Mouse (Mus musculus): ENCODE data around the gene Zdhhc9. TPM values are rescaled to one million over a fixed set of nuclear protein-coding genes. Genes with fewer than 3 reads are reported as not detected.

Zdhhc9 gene
- polyA plus RNA-seq, 1 experiment from 2014 or later = 2.7 TPM

- H3K36me3 ChIP-seq (replicated peaks) = peaks cover 4% of the 10 kb centered on the region; the same call in 1 of the 2 replicates
- no peaks in the 10 kb centered on the region for H3K27me3 ChIP-seq
- H3K4me2 ChIP-seq = no peak overlapping the region
- H3K4me1 ChIP-seq (replicated peaks) = no peaks in the 10 kb centered on the region
- no peak overlapping the region for H3K4me3 ChIP-seq (replicated peaks)
- 71% methylated on average over 6 of the region's 6 CpGs for WGBS (ENCODE audit: insufficient replicate concordance)
- no peak overlapping the region for H3K9ac ChIP-seq
- ATAC-seq (ENCODE audit: insufficient read depth) = no peak
- no peak overlapping the region for H3K27ac ChIP-seq (replicated peaks)
- no peaks in the 10 kb centered on the region for H3K9me3 ChIP-seq (replicated peaks)
Measured at GRCm38 (mm10) chrX:48181844-48182243, 26.8 kb downstream of the Zdhhc9 start.

GRCm38 (mm10) chrX:48170368-48170767 lies 38.3 kb downstream of the Zdhhc9 start:
- WGBS (ENCODE audit: insufficient replicate concordance) = 20% methylated on average over 1 of the region's 1 CpGs
- no peak overlapping the region for H3K4me3 ChIP-seq (replicated peaks)

GRCm38 (mm10) chrX:48169892-48170291 lies 38.8 kb downstream of the Zdhhc9 start:
- no peaks in the 10 kb centered on the region for H3K4me1 ChIP-seq (replicated peaks)
- H3K9ac ChIP-seq = no peak overlapping the region
- no peaks in the 10 kb centered on the region for H3K27me3 ChIP-seq
- WGBS (ENCODE audit: insufficient replicate concordance) = 67% methylated on average over 1 of the region's 1 CpGs
- H3K36me3 ChIP-seq (replicated peaks) = no peaks in the 10 kb centered on the region
- H3K4me2 ChIP-seq = no peak overlapping the region
- H3K4me3 ChIP-seq (replicated peaks) = no peak overlapping the region
- H3K27ac ChIP-seq (replicated peaks) = no peak overlapping the region
- no peaks in the 10 kb centered on the region for H3K9me3 ChIP-seq (replicated peaks)
- ATAC-seq (ENCODE audit: insufficient read depth) = no peak

More at GRCm38 (mm10) chrX:48170368-48170767, 38.3 kb downstream of the Zdhhc9 start:
- no peak for ATAC-seq (ENCODE audit: insufficient read depth)
- Histone ChIP-seq H3K9me3 (replicated peaks) (no peaks in the 10 kb centered on the region), H3K27me3 (no peaks in the 10 kb centered on the region), H3K4me1 (replicated peaks) (no peaks in the 10 kb centered on the region), H3K9ac (no peak overlapping the region), H3K4me2 (no peak overlapping the region), H3K36me3 (replicated peaks) (no peaks in the 10 kb centered on the region), H3K27ac (replicated peaks) (no peak overlapping the region)

- Histone ChIP-seq H3K9me3 (replicated peaks) (no peaks in the 10 kb centered on the region), H3K4me1 (replicated peaks) (peaks cover 13% of the 10 kb centered on the region), H3K9ac (no peak overlapping the region), H3K27me3 (no peaks in the 10 kb centered on the region), H3K27ac (replicated peaks) (no peak overlapping the region), H3K36me3 (replicated peaks) (no peaks in the 10 kb centered on the region), H3K4me2 (no peak overlapping the region), H3K4me3 (replicated peaks) (no peak overlapping the region)
- 67% methylated on average over 11 of the region's 11 CpGs for WGBS (ENCODE audit: insufficient replicate concordance)
- ATAC-seq (ENCODE audit: insufficient read depth) = no peak
Measured at GRCm38 (mm10) chrX:48158229-48158919, 50.3 kb downstream of the Zdhhc9 start.

GRCm38 (mm10) chrX:48157396-48157795 lies 51.3 kb downstream of the Zdhhc9 start:
- Histone ChIP-seq H3K27ac (replicated peaks) (no peak overlapping the region), H3K4me3 (replicated peaks) (no peak overlapping the region), H3K9me3 (replicated peaks) (no peaks in the 10 kb centered on the region), H3K4me1 (replicated peaks) (peaks cover 22% of the 10 kb centered on the region), H3K9ac (no peak overlapping the region), H3K27me3 (no peaks in the 10 kb centered on the region), H3K36me3 (replicated peaks) (no peaks in the 10 kb centered on the region), H3K4me2 (no peak overlapping the region)
- 74% methylated on average over 8 of the region's 8 CpGs for WGBS (ENCODE audit: insufficient replicate concordance)
- no peak for ATAC-seq (ENCODE audit: insufficient read depth)

GRCm38 (mm10) chrX:48155489-48155888 lies 53.2 kb downstream of the Zdhhc9 start:
- Histone ChIP-seq H3K27ac (replicated peaks) (no peak overlapping the region), H3K36me3 (replicated peaks) (no peaks in the 10 kb centered on the region), H3K4me1 (replicated peaks) (peaks cover 22% of the 10 kb centered on the region), H3K27me3 (no peaks in the 10 kb centered on the region), H3K9me3 (replicated peaks) (no peaks in the 10 kb centered on the region), H3K9ac (no peak overlapping the region), H3K4me2 (no peak overlapping the region), H3K4me3 (replicated peaks) (no peak overlapping the region)
- 63% methylated on average over 6 of the region's 6 CpGs for WGBS (ENCODE audit: insufficient replicate concordance)
- no peak for ATAC-seq (ENCODE audit: insufficient read depth)

GRCm38 (mm10) chrX:48153949-48154348 lies 54.7 kb downstream of the Zdhhc9 start:
- H3K27ac ChIP-seq (replicated peaks) = peak overlapping the region; percentile 48
- WGBS (ENCODE audit: insufficient replicate concordance) = 33% methylated on average over 2 of the region's 2 CpGs
- H3K4me2 ChIP-seq = peak overlapping the region; percentile 30
- ATAC-seq (ENCODE audit: insufficient read depth) = no peak
- H3K4me3 ChIP-seq (replicated peaks) = no peak overlapping the region
- H3K9ac ChIP-seq = no peak overlapping the region
- H3K27me3 ChIP-seq = no peaks in the 10 kb centered on the region
- no peaks in the 10 kb centered on the region for H3K36me3 ChIP-seq (replicated peaks)
- H3K4me1 ChIP-seq (replicated peaks) = peaks cover 22% of the 10 kb centered on the region
- no peaks in the 10 kb centered on the region for H3K9me3 ChIP-seq (replicated peaks)

- Histone ChIP-seq H3K36me3 (replicated peaks) (no peaks in the 10 kb centered on the region), H3K9me3 (replicated peaks) (no peaks in the 10 kb centered on the region), H3K4me1 (replicated peaks) (peaks cover 22% of the 10 kb centered on the region), H3K4me3 (replicated peaks) (no peak overlapping the region), H3K9ac (no peak overlapping the region), H3K27ac (replicated peaks) (peak overlapping the region; percentile 48), H3K4me2 (peak overlapping the region; percentile 30), H3K27me3 (no peaks in the 10 kb centered on the region)
- peak; percentile 95 for ATAC-seq (ENCODE audit: insufficient read depth)
- WGBS (ENCODE audit: insufficient replicate concordance) = 39% methylated on average over 2 of the region's 2 CpGs
Measured at GRCm38 (mm10) chrX:48153414-48153813, 55.3 kb downstream of the Zdhhc9 start.

GRCm38 (mm10) chrX:48152106-48152505 lies 56.6 kb downstream of the Zdhhc9 start:
- Histone ChIP-seq H3K36me3 (replicated peaks) (no peaks in the 10 kb centered on the region), H3K9me3 (replicated peaks) (no peaks in the 10 kb centered on the region), H3K4me1 (replicated peaks) (peaks cover 22% of the 10 kb centered on the region), H3K27me3 (no peaks in the 10 kb centered on the region), H3K27ac (replicated peaks) (no peak overlapping the region), H3K4me2 (no peak overlapping the region), H3K4me3 (replicated peaks) (no peak overlapping the region), H3K9ac (no peak overlapping the region)
- WGBS (ENCODE audit: insufficient replicate concordance) = 53% methylated on average over 7 of the region's 7 CpGs
- no peak for ATAC-seq (ENCODE audit: insufficient read depth)

GRCm38 (mm10) chrX:48147741-48148186 lies 60.9 kb downstream of the Zdhhc9 start:
- no peak overlapping the region for H3K9ac ChIP-seq
- H3K36me3 ChIP-seq (replicated peaks) = no peaks in the 10 kb centered on the region
- H3K9me3 ChIP-seq (replicated peaks) = no peaks in the 10 kb centered on the region
- no peak overlapping the region for H3K4me2 ChIP-seq
- no peak overlapping the region for H3K27ac ChIP-seq (replicated peaks)
- 33% methylated on average over 7 of the region's 7 CpGs for WGBS (ENCODE audit: insufficient replicate concordance)
- H3K4me1 ChIP-seq (replicated peaks) = peaks cover 9% of the 10 kb centered on the region
- H3K4me3 ChIP-seq (replicated peaks) = peak overlapping the region; percentile 33
- no peak for ATAC-seq (ENCODE audit: insufficient read depth)
- no peaks in the 10 kb centered on the region for H3K27me3 ChIP-seq

GRCm38 (mm10) chrX:48147226-48147625 lies 61.5 kb downstream of the Zdhhc9 start:
- Histone ChIP-seq H3K36me3 (replicated peaks) (no peaks in the 10 kb centered on the region), H3K27me3 (no peaks in the 10 kb centered on the region), H3K4me3 (replicated peaks) (peak overlapping the region; percentile 33), H3K4me1 (replicated peaks) (peaks cover 6% of the 10 kb centered on the region; the same call in 1 of the 2 replicates), H3K9me3 (replicated peaks) (no peaks in the 10 kb centered on the region), H3K9ac (no peak overlapping the region), H3K4me2 (peak overlapping the region; percentile 15; the same call in 1 of the 2 replicates), H3K27ac (replicated peaks) (no peak overlapping the region)
- 38% methylated on average over 2 of the region's 2 CpGs for WGBS (ENCODE audit: insufficient replicate concordance)
- no peak for ATAC-seq (ENCODE audit: insufficient read depth)

All from liver, embryonic 15.5 days (tissue).